Mouse (Mus musculus) urinary bladder, adult 2 months (tissue): ENCODE results near the gene Olfr1131. TPM values are rescaled to one million over a fixed set of nuclear protein-coding genes. Genes with fewer than 3 reads are reported as not detected.
"Not testable (repeated sequence)": the region's sequence is repeated elsewhere in the genome, so short reads cannot be mapped to it uniquely, and the experiment has no call there.

Experiments used
- DNase-seq: peaks from one replicate; pipeline ENCODE4 v3.0.0; 2022; ENCODE audit warnings: low spot score
- polyA plus RNA-seq: library from polyadenylated mRNA; depleted of rRNA; stranded (reverse); fragments of >200 nt; gene quantifications from 2 replicates; pipeline ENCODE4 v1.2.3, GENCODE M21; 2012; rRNA removed

Olfr1131 gene
- not detected in 2 replicates for polyA plus RNA-seq

DNA sequence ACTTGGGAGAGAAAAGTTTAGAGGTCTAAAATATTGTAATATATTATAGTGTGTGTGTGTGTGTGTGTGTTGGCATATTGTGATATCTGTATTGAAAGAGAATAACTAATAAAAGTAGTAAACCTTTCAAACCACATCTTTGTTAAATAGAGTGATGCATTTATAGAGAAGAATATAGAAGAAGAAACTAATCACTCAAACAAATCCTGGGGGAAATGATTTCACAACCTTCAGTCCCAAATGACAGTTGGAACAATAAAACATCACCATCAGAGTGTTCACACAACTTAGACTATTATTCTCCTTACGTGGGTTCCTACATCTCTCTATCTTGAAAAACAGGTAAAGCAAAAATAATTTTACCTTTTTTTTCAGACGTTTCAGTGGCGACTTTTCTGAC lies at the start of gene Olfr1131:
Gene Olfr1131, plus strand, starts transcription at position 301 of the 400 bp plus-strand sequence.
- no peak for DNase-seq

GRCm38 (mm10) chr2:87605912-87606311 lies 21.0 kb upstream of the Olfr1131 start, which contains the start of gene Olfr1130:
Gene Olfr1130, plus strand, starts transcription at chr2:87606212.
- DNase-seq, result not testable (repeated sequence)

DNA sequence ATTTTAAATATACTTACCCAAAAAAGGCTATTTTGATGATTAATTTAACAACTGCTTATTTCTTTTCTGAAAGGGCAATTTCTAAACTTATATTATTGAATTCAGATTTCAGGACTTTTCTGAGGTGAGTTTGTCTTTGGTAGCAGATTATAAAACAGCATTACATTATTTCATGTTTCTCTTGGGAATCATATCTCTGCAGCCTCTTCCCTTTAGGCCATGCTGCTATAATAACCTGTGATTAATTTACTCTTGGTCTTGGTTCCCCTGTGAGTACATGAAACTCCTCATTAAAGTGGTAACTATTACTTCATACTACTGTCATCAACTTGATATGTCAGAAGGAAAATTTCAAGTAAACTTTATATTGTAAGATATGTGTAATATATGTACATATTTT lies 10.5 kb downstream of the Olfr1131 start, which contains the start of gene Olfr1132:
Gene Olfr1132, minus strand, starts transcription at position 101 of the 400 bp plus-strand sequence.
- no peak for DNase-seq

DNA sequence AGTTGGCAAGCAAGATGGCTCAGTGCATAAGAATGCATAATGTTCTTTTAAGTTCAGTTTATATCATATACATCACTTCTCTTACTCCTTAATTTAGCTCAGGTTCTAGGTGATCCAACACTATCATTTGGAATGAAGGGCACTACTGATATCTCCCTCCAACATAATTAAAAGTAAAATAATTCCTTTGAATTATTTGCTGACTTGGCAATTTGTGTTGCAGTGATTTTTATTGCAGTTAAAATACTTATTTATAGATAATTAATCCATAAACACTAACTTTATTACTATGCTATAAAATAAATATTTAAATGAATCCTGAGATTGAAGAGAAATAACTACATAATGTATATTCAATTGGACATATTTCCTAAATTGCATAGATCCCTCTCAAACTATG lies 15.5 kb downstream of the Olfr1131 start:
- no peak for DNase-seq

DNA sequence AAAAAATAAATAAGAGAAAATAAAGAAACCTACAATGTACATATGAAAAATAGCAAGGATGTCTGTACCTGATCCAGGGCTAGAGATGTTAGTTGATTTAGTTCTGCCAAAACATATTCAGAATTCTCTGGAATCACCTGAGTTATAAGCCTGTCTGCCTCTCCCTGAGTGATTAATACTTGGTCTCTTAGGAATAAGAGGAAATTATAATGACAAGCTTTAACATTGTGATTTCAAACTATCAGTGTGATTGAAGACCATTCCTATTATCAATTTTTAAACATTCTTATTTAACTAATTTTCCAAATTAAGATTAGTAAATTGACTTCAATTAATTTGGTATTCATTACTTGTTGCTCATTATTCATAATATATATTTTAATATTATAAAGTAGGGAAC lies 20.4 kb downstream of the Olfr1131 start, which contains the start of gene Olfr1133:
Gene Olfr1133, minus strand, starts transcription at position 101 of the 400 bp plus-strand sequence.
- no peak for DNase-seq

DNA sequence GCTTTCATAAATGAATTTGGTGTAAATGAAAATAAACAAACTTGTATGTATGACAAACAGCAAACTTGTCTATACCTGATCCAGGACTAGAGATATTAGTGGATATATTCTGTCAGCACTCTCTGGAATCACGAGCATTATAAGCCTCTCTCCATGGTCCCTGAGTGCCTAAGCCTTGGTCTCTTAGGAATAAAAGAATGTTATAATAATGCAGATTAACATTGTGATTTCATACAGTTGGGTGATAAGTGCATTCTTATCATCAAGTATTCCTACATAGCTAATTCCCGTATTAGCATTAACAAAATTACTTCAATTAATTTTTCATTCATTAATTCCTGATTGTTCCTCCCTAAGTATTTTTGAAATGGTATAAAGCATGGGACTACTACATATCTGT lies 31.5 kb downstream of the Olfr1131 start, which contains the start of gene Olfr1134:
Gene Olfr1134, minus strand, starts transcription at position 101 of the 400 bp plus-strand sequence.
- no peak for DNase-seq

DNA sequence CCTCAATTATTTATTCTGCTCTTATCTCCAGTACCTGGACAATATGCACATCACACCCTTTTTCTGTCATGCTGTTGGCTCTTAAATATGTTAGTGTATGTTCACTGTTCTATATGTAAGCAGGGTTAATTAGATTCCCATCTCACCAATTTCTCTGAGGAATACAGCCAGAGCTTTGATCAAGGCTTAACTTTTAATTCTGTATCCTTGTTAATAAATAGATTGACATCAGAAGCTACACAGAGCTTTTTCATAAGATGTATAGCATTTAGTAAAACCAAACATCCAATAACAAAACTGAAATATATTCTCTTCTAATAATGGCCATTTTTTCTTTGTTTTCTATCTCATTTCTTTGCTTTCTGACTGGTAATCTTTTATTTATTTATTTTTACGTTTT lies 46.7 kb downstream of the Olfr1131 start, which contains the start of gene Olfr1135:
Gene Olfr1135, minus strand, starts transcription at position 101 of the 400 bp plus-strand sequence.
- no peak for DNase-seq

Other genes with a start within 250 kb of the Olfr1131 start
- not detected in 2 replicates for gene Olfr1122, start 241.3 kb upstream of the Olfr1131 start, polyA plus RNA-seq
- not detected in 2 replicates for gene Olfr1123, start 210.5 kb upstream of the Olfr1131 start, polyA plus RNA-seq
- not detected in 2 replicates for gene Olfr1124, start 196.8 kb upstream of the Olfr1131 start, polyA plus RNA-seq
- not detected in 2 replicates for gene Olfr1126, start 173.1 kb upstream of the Olfr1131 start, polyA plus RNA-seq
- gene Pramel7, start 130.0 kb upstream of the Olfr1131 start, polyA plus RNA-seq, result not detected in 2 replicates
- gene Pramel6, start 120.5 kb upstream of the Olfr1131 start, polyA plus RNA-seq, result not detected in 2 replicates
- gene Olfr153, start 95.3 kb upstream of the Olfr1131 start, polyA plus RNA-seq, result not detected in 2 replicates
- gene Olfr1128, start 81.6 kb upstream of the Olfr1131 start, polyA plus RNA-seq, result not detected in 2 replicates
- gene Olfr1129, start 53.2 kb upstream of the Olfr1131 start, polyA plus RNA-seq, result not detected in 2 replicates
- gene Olfr1130, start 20.9 kb upstream of the Olfr1131 start, polyA plus RNA-seq, result not detected in 2 replicates
- not detected in 2 replicates for gene Olfr1132, start 10.4 kb downstream of the Olfr1131 start, polyA plus RNA-seq
- not detected in 2 replicates for gene Olfr1133, start 20.3 kb downstream of the Olfr1131 start, polyA plus RNA-seq
- gene Olfr1134, start 31.4 kb downstream of the Olfr1131 start, polyA plus RNA-seq, result not detected in 2 replicates
- not detected in 2 replicates for gene Olfr1135, start 46.6 kb downstream of the Olfr1131 start, polyA plus RNA-seq
- gene Olfr1136, start 66.8 kb downstream of the Olfr1131 start, polyA plus RNA-seq, result not detected in 2 replicates
- not detected in 2 replicates for gene Olfr1137, start 86.1 kb downstream of the Olfr1131 start, polyA plus RNA-seq
- gene Olfr1138, start 112.9 kb downstream of the Olfr1131 start, polyA plus RNA-seq, result not detected in 2 replicates
- gene Olfr1140, start 116.6 kb downstream of the Olfr1131 start, polyA plus RNA-seq, result not detected in 2 replicates
- gene Olfr1141, start 126.9 kb downstream of the Olfr1131 start, polyA plus RNA-seq, result not detected in 2 replicates
- gene Olfr152, start 152.4 kb downstream of the Olfr1131 start, polyA plus RNA-seq, result not detected in 2 replicates
- not detected in 2 replicates for gene Olfr1143, start 173.5 kb downstream of the Olfr1131 start, polyA plus RNA-seq
- not detected in 2 replicates for gene Olfr1145, start 182.7 kb downstream of the Olfr1131 start, polyA plus RNA-seq
- gene Olfr1148, start 203.4 kb downstream of the Olfr1131 start, polyA plus RNA-seq, result not detected in 2 replicates
- not detected in 2 replicates for gene Olfr1150-ps1, start 216.9 kb downstream of the Olfr1131 start, polyA plus RNA-seq
- gene Olfr1151, start 228.8 kb downstream of the Olfr1131 start, polyA plus RNA-seq, result not detected in 2 replicates
- gene Olfr1152, start 239.4 kb downstream of the Olfr1131 start, polyA plus RNA-seq, result not detected in 2 replicates